Mouse (Mus musculus) adrenal gland, adult 8-10 months (tissue): ENCODE results near the gene Stat5b. TPM values are rescaled to one million over a fixed set of nuclear protein-coding genes. Genes with fewer than 3 reads are reported as not detected.

Experiments used
- DNase-seq: peaks from one replicate; pipeline ENCODE4 v3.0.0; 2022
- total RNA-seq, 4 experiments: library from RNA; stranded (reverse); gene quantifications; 2 replicates each; pipeline ENCODE4 v1.2.4; 2022

The Stat5b gene
- total RNA-seq, 4 experiments from 2014 or later: 64.5 to 92.1 (median 73.7) TPM

- DNase-seq: no peak
Measured at GRCm38 (mm10) chr11:100735134-100735865, 115.2 kb downstream of the Stat5b start.

Other genes with a start within 250 kb of the Stat5b start
- gene Nkiras2, start 231.5 kb downstream of the Stat5b start, total RNA-seq: 10 to 100 TPM; 34.3 to 37.3 (median 36.7) TPM
- 100 to 1,000 TPM; 204 to 279 (median 249) TPM for gene Dnajc7, start 230.6 kb downstream of the Stat5b start, total RNA-seq
- 1 to 10 TPM in 1 of 4 experiments, under 1 TPM in 3; 0.29 to 3.4 (median 0.66) TPM for gene Zfp385c, start 158.3 kb downstream of the Stat5b start, total RNA-seq
- gene Dhx58, start 146.5 kb downstream of the Stat5b start, total RNA-seq: 100 to 1,000 TPM in 1 of 4 experiments, 10 to 100 TPM in 3; 56.4 to 143 (median 79.7) TPM
- 10 to 100 TPM; 43.3 to 57.7 (median 52.2) TPM for gene Kat2a, start 138.3 kb downstream of the Stat5b start, total RNA-seq
- gene Hspb9, start 136.9 kb downstream of the Stat5b start, total RNA-seq: under 1 TPM in 1 of 4 experiments, not detected in 3; 0.59 TPM
- gene Rab5c, start 112.5 kb downstream of the Stat5b start, total RNA-seq: 100 to 1,000 TPM; 183 to 210 (median 190) TPM
- under 1 TPM; 0.15 to 0.31 (median 0.23) TPM for gene Kcnh4, start 90.8 kb downstream of the Stat5b start, total RNA-seq
- not detected for gene Hcrt, start 87.8 kb downstream of the Stat5b start, total RNA-seq
- gene Ghdc, start 79.8 kb downstream of the Stat5b start, total RNA-seq: 10 to 100 TPM; 23.1 to 26.4 (median 24.7) TPM
- gene Stat5a, start 8.6 kb upstream of the Stat5b start, total RNA-seq: 10 to 100 TPM; 30.6 to 60.4 (median 41.2) TPM
- gene Stat3, start 88.8 kb upstream of the Stat5b start, total RNA-seq: 100 to 1,000 TPM in 1 of 4 experiments, 10 to 100 TPM in 3; 84.0 to 116 (median 95.7) TPM
- 100 to 1,000 TPM; 321 to 363 (median 344) TPM for gene Cavin1, start 120.2 kb upstream of the Stat5b start, total RNA-seq
- gene Atp6v0a1, start 158.7 kb upstream of the Stat5b start, total RNA-seq: 100 to 1,000 TPM; 155 to 222 (median 186) TPM
- 10 to 100 TPM; 45.3 to 51.8 (median 49.6) TPM for gene Naglu, start 219.3 kb upstream of the Stat5b start, total RNA-seq
- 1 to 10 TPM; 1.7 to 2.4 (median 2.0) TPM for gene Hsd17b1, start 227.7 kb upstream of the Stat5b start, total RNA-seq
- 100 to 1,000 TPM in 2 of 4 experiments, 10 to 100 TPM in 2; 70.8 to 104 (median 89.9) TPM for gene Coasy, start 231.8 kb upstream of the Stat5b start, total RNA-seq
- 10 to 100 TPM; 38.1 to 69.0 (median 47.6) TPM for gene Mlx, start 236.6 kb upstream of the Stat5b start, total RNA-seq
- 1 to 10 TPM; 3.6 to 5.9 (median 4.2) TPM for gene Psmc3ip, start 244.7 kb upstream of the Stat5b start, total RNA-seq